Comparison of ENCODE assay signal across 8 mouse cellular contexts in genomic region chr17:28692341-28692710, GRCm38 (mm10). TPM values are rescaled to one million over a fixed set of nuclear protein-coding genes. Genes with fewer than 3 reads are reported as not detected.
DNase-seq lines count a peak whose midpoint lies in the region; ATAC-seq and TF ChIP-seq lines count a peak whose summit lies in the region.

No protein-coding gene starts in this region.

- peak overlapping the region; percentile 59 for H3K4me2 ChIP-seq in embryonic facial prominence, embryonic 15.5 days (replicated peaks)

- peak overlapping the region; percentile 88 for H3K4me3 ChIP-seq in ES-Bruce4 (ENCODE audit: low read depth, low read length)
- peak overlapping the region; percentile 98 for H3K4me3 ChIP-seq in embryonic facial prominence, embryonic 15.5 days (replicated peaks)
- peak overlapping the region; percentile 90 for H3K4me3 ChIP-seq in small intestine, adult 2 months (ENCODE audit: low read depth, low read length)

- H3K4me1 ChIP-seq in ES-Bruce4 (ENCODE audit: control insufficient read depth, insufficient read depth, low read length): peaks cover 6% of the 10 kb centered on the region
- peaks cover 46% of the 10 kb centered on the region for H3K4me1 ChIP-seq in embryonic facial prominence, embryonic 15.5 days
- peaks cover 16% of the 10 kb centered on the region for H3K4me1 ChIP-seq in small intestine, adult 2 months (ENCODE audit: control insufficient read depth, insufficient read depth, insufficient read length, low read length)

- no peak overlapping the region for H3K27ac ChIP-seq in ES-Bruce4 (ENCODE audit: insufficient read depth, low read length)
- peak overlapping the region; percentile 96 for H3K27ac ChIP-seq in embryonic facial prominence, embryonic 15.5 days (replicated peaks)
- H3K27ac ChIP-seq in small intestine, adult 2 months (ENCODE audit: insufficient read depth, low read depth, low read length): peak overlapping the region; percentile 79

- peak; percentile 75 for DNase-seq in adrenal gland, postnatal 10 days
- peak; percentile 48 for DNase-seq in heart, postnatal 4 days
- DNase-seq in layer of hippocampus, postnatal 10 days (ENCODE audit: low spot score in 2 of 2): peak; percentile 28 to 46
- peak; percentile 57 for DNase-seq in lung, postnatal 14 days

- peaks cover 3% of the 10 kb centered on the region; the same call in 1 of the 2 replicates for H3K36me3 ChIP-seq in ES-Bruce4 (ENCODE audit: control insufficient read depth, insufficient read depth, low read length, poor library complexity, severe bottlenecking)
- no peaks in the 10 kb centered on the region for H3K36me3 ChIP-seq in embryonic facial prominence, embryonic 15.5 days
- peaks cover 1% of the 10 kb centered on the region; the same call in 1 of the 2 replicates for H3K36me3 ChIP-seq in small intestine, adult 2 months (ENCODE audit: control insufficient read depth, insufficient read depth, low read length)

- TF ChIP-seq CTCF in ES-Bruce4 (IDR thresholded peaks at IDR 0.05; ENCODE audit: low read depth, low read length): no peak
- no peak for TF ChIP-seq CTCF in small intestine, adult 2 months (IDR thresholded peaks at IDR 0.05; ENCODE audit: extremely low read depth, insufficient read length, insufficient replicate concordance, low read depth, low read length)

- TF ChIP-seq POLR2A in ES-Bruce4 (IDR thresholded peaks at IDR 0.05; ENCODE audit: insufficient read depth, low read length): no peak
- TF ChIP-seq POLR2A in small intestine, adult 2 months (IDR thresholded peaks at IDR 0.05; ENCODE audit: low read depth, low read length): no peak

- no peak for ATAC-seq in embryonic facial prominence, embryonic 15.5 days (ENCODE audit: insufficient number of reproducible peaks, low FRiP score, low TSS enrichment, low read depth)
- ATAC-seq in granulocyte monocyte progenitor cell, adult 5-6 weeks (replicated peaks; ENCODE audit: poor library complexity, severe bottlenecking): no peak

- WGBS in embryonic facial prominence, embryonic 15.5 days: 0% methylated on average over 18 of the region's 18 CpGs
- WGBS in small intestine, adult 2 months: under 1% methylated on average over 18 of the region's 18 CpGs

- peak overlapping the region; percentile 91 for H3K9ac ChIP-seq in ES-Bruce4 (ENCODE audit: low read depth, poor library complexity, severe bottlenecking)
- peak overlapping the region; percentile 92 for H3K9ac ChIP-seq in embryonic facial prominence, embryonic 15.5 days

- no peak for TF ChIP-seq EP300 in ES-Bruce4 (IDR thresholded peaks at IDR 0.05; ENCODE audit: insufficient read depth, low read depth, low read length)

- H3K27me3 ChIP-seq in ES-Bruce4 (ENCODE audit: control insufficient read depth, insufficient read depth, low read length, poor library complexity, severe bottlenecking): no peaks in the 10 kb centered on the region
- H3K27me3 ChIP-seq in embryonic facial prominence, embryonic 15.5 days: peaks cover 8% of the 10 kb centered on the region
- no peaks in the 10 kb centered on the region for H3K27me3 ChIP-seq in small intestine, adult 2 months (ENCODE audit: control insufficient read depth, insufficient read depth, low read length)

- no peaks in the 10 kb centered on the region for H3K9me3 ChIP-seq in ES-Bruce4 (replicated peaks; ENCODE audit: control insufficient read depth, insufficient read depth, low read length, poor library complexity, severe bottlenecking)
- no peaks in the 10 kb centered on the region for H3K9me3 ChIP-seq in embryonic facial prominence, embryonic 15.5 days (replicated peaks)

RNA-seq across cellular contexts. Expression of gene Mapk14, which starts 1.2 kb away (rescaled TPM):
- 70.3 and 78.5 TPM in 2 replicates for polyA plus RNA-seq in ES-Bruce4 (2011; ENCODE audit: insufficient read depth, insufficient read length, low read depth, missing spikeins)
- total RNA-seq in adrenal gland, postnatal 10 days (2021): 10 to 100 TPM; 63.6 to 74.4 TPM
- 46.7 and 48.1 TPM in 2 replicates for polyA plus RNA-seq in embryonic facial prominence, embryonic 15.5 days (2015; fragmentation: Nextera tagmentation; extraction: Ambion mirVana)
- total RNA-seq in heart, postnatal 4 days (2021): 10 to 100 TPM; 45.1 to 49.6 TPM
- total RNA-seq in layer of hippocampus, postnatal 10 days (2021): 10 to 100 TPM; 55.4 to 60.4 TPM
- polyA plus RNA-seq in small intestine, adult 2 months (2012; rRNA removed): 30.8 and 47.8 TPM in 2 replicates
- 123 and 141 TPM in 2 replicates for total RNA-seq in granulocyte monocyte progenitor cell, adult 5-6 weeks (2014; fragmentation: Nextera tagmentation)
- 101 and 156 TPM in 2 replicates for total RNA-seq in granulocyte monocyte progenitor cell, adult 5-6 weeks (2017)

RNA-seq across cellular contexts. Expression of gene Slc26a8, which starts 2.3 kb away (rescaled TPM):
- 1.2 and 2.3 TPM in 2 replicates for polyA plus RNA-seq in ES-Bruce4 (2011; ENCODE audit: insufficient read depth, insufficient read length, low read depth, missing spikeins)
- 1 to 10 TPM; 1.4 to 4.7 TPM for total RNA-seq in adrenal gland, postnatal 10 days (2021)
- 0.35 and 0.80 TPM in 2 replicates for polyA plus RNA-seq in embryonic facial prominence, embryonic 15.5 days (2015; fragmentation: Nextera tagmentation; extraction: Ambion mirVana)
- 1 to 10 TPM in 1 of 2 experiments, under 1 TPM in 1; 0.68 to 1.5 TPM for total RNA-seq in heart, postnatal 4 days (2021)
- total RNA-seq in layer of hippocampus, postnatal 10 days (2021): 1 to 10 TPM; 7.4 to 9.0 TPM
- 0.08 and 0.14 TPM in 2 replicates for polyA plus RNA-seq in small intestine, adult 2 months (2012; rRNA removed)
- 3.8 TPM in 1 of 2 replicates, not detected in the other for total RNA-seq in granulocyte monocyte progenitor cell, adult 5-6 weeks (2014; fragmentation: Nextera tagmentation)
- 0.93 and 2.5 TPM in 2 replicates for total RNA-seq in granulocyte monocyte progenitor cell, adult 5-6 weeks (2017)

RNA-seq across cellular contexts. Expression of gene AC170998.1, which starts 33.6 kb away (rescaled TPM):
- polyA plus RNA-seq in ES-Bruce4 (2011; ENCODE audit: insufficient read depth, insufficient read length, low read depth, missing spikeins): 8.5 and 8.8 TPM in 2 replicates
- 1 to 10 TPM in 1 of 2 experiments, under 1 TPM in 1; 0.78 to 1.7 TPM for total RNA-seq in adrenal gland, postnatal 10 days (2021)
- 2.3 and 3.4 TPM in 2 replicates for polyA plus RNA-seq in embryonic facial prominence, embryonic 15.5 days (2015; fragmentation: Nextera tagmentation; extraction: Ambion mirVana)
- total RNA-seq in heart, postnatal 4 days (2021): 1 to 10 TPM; 1.1 to 1.8 TPM
- total RNA-seq in layer of hippocampus, postnatal 10 days (2021): 1 to 10 TPM; 1.9 to 2.4 TPM
- polyA plus RNA-seq in small intestine, adult 2 months (2012; rRNA removed): 0.19 and 0.55 TPM in 2 replicates
- 10.5 and 19.9 TPM in 2 replicates for total RNA-seq in granulocyte monocyte progenitor cell, adult 5-6 weeks (2014; fragmentation: Nextera tagmentation)
- 1.3 and 3.2 TPM in 2 replicates for total RNA-seq in granulocyte monocyte progenitor cell, adult 5-6 weeks (2017)
